Comparison of ENCODE assay signal across 17 mouse cellular contexts in genomic region chr9:115611713-115612112, GRCm38 (mm10).
A peak's percentile ranks its signal among the peaks of the same experiment; 100 is the strongest.
DNase-seq lines count a peak whose midpoint lies in the region; ATAC-seq and TF ChIP-seq lines count a peak whose summit lies in the region.
"Had no signal": no experiment of that assay in that cellular context is flagged by ENCODE, and none has a peak within 500 bp of the region (broad histone marks: within the 10 kb centered on the region; RNA-seq: fewer than 3 reads in every experiment).

No protein-coding gene starts in this region.

- H3K4me1 ChIP-seq in liver, adult 2 months (ENCODE audit: control insufficient read depth, insufficient read depth, low read length): no peaks in the 10 kb centered on the region
- peaks cover 29% of the 10 kb centered on the region for H3K4me1 ChIP-seq in liver, embryonic 12.5 days
- peaks cover 45% of the 10 kb centered on the region for H3K4me1 ChIP-seq in thymus, adult 2 months (replicated peaks; ENCODE audit: control insufficient read depth, insufficient read depth, low read length)
- H3K4me1 ChIP-seq: midbrain, embryonic 13.5 days; neural tube, embryonic 13.5 days had no signal

- no peak overlapping the region for H3K4me3 ChIP-seq in liver, adult 2 months (ENCODE audit: insufficient read depth, low read depth, low read length)
- H3K4me3 ChIP-seq in liver, embryonic 12.5 days: no peak overlapping the region
- H3K4me3 ChIP-seq in thymus, adult 2 months (ENCODE audit: control insufficient read depth, insufficient read depth, low read length): peak overlapping the region; percentile 0; the same call in 1 of the 2 replicates
- H3K4me3 ChIP-seq: hindbrain, embryonic 10.5 days; limb, embryonic 13.5 days; midbrain, embryonic 13.5 days; neural tube, embryonic 13.5 days had no signal

- no peak for ATAC-seq in liver, embryonic 12.5 days
- ATAC-seq in CD4-positive, CD25-positive, alpha-beta regulatory T cell, adult 4 months: peak; percentile 82
- ATAC-seq: forebrain, postnatal 0 days; midbrain, embryonic 13.5 days had no signal

- WGBS in liver, adult 2 months: 86% methylated on average over 5 of the region's 5 CpGs
- 44% methylated on average over 5 of the region's 5 CpGs for WGBS in liver, embryonic 12.5 days (ENCODE audit: insufficient replicate concordance)
- WGBS in thymus, adult 2 months: 4% methylated on average over 5 of the region's 5 CpGs

- no peaks in the 10 kb centered on the region for H3K36me3 ChIP-seq in liver, adult 2 months (ENCODE audit: control insufficient read depth, insufficient read depth, low read length)
- H3K36me3 ChIP-seq in liver, embryonic 12.5 days: no peaks in the 10 kb centered on the region
- H3K36me3 ChIP-seq in thymus, adult 2 months (ENCODE audit: control insufficient read depth, insufficient read depth, low read length): no peaks in the 10 kb centered on the region
- H3K36me3 ChIP-seq: hindbrain, embryonic 10.5 days; limb, embryonic 13.5 days; midbrain, embryonic 13.5 days; neural tube, embryonic 13.5 days had no signal

- no peaks in the 10 kb centered on the region for H3K79me2 ChIP-seq in liver, adult 2 months (ENCODE audit: control insufficient read depth, insufficient read depth, low read length)

- H3K27ac ChIP-seq in liver, adult 2 months (replicated peaks; ENCODE audit: insufficient read depth, low read depth, low read length): no peak overlapping the region
- H3K27ac ChIP-seq in liver, embryonic 12.5 days: no peak overlapping the region
- H3K27ac ChIP-seq in thymus, adult 2 months (ENCODE audit: control insufficient read depth, insufficient read depth, low read length): peak overlapping the region; percentile 62
- H3K27ac ChIP-seq: hindbrain, embryonic 10.5 days; limb, embryonic 13.5 days; midbrain, embryonic 13.5 days; neural tube, embryonic 13.5 days had no signal

- no peaks in the 10 kb centered on the region for H3K9me3 ChIP-seq in liver, embryonic 12.5 days (replicated peaks)
- H3K9me3 ChIP-seq: hindbrain, embryonic 10.5 days; limb, embryonic 13.5 days; midbrain, embryonic 13.5 days; neural tube, embryonic 13.5 days had no signal

- TF ChIP-seq CTCF in liver, adult 2 months (IDR thresholded peaks at IDR 0.05; ENCODE audit: low read depth, low read length): no peak
- TF ChIP-seq CTCF in thymus, adult 2 months (IDR thresholded peaks at IDR 0.05; ENCODE audit: borderline replicate concordance, control insufficient read depth, extremely low read depth, insufficient read depth, low read length, poor library complexity): no peak

- TF ChIP-seq POLR2A in liver, adult 2 months (IDR thresholded peaks at IDR 0.05; ENCODE audit: extremely low read depth, insufficient read depth, low read length): no peak
- TF ChIP-seq POLR2A in thymus, adult 2 months (IDR thresholded peaks at IDR 0.05; ENCODE audit: control insufficient read depth, extremely low read depth, insufficient read depth, low read length, poor library complexity): no peak

- H3K27me3 ChIP-seq in liver, adult 2 months (ENCODE audit: control insufficient read depth, insufficient read depth, low read length): no peaks in the 10 kb centered on the region
- H3K27me3 ChIP-seq in liver, embryonic 12.5 days (replicated peaks): no peaks in the 10 kb centered on the region
- H3K27me3 ChIP-seq in thymus, adult 2 months (ENCODE audit: control insufficient read depth, insufficient read depth, low read length): no peaks in the 10 kb centered on the region
- H3K27me3 ChIP-seq: limb, embryonic 13.5 days; midbrain, embryonic 13.5 days; neural tube, embryonic 13.5 days had no signal

- peak; percentile 4 for DNase-seq in liver, adult 2 months (ENCODE audit: extremely low read depth, low read depth, low spot score)
- DNase-seq in induced T-regulatory cell, adult 2 months (ENCODE audit: low read depth): peak; percentile 82
- DNase-seq in thymus, adult 2 months: peak; percentile 62
- no peak for DNase-seq in ovary, postnatal 14 days (ENCODE audit: low spot score)
- DNase-seq in lung, adult 18-20 months: no peak
- DNase-seq in cerebellum, postnatal 25 days: no peak
- DNase-seq: cerebellum, adult 9-10 months; forebrain, postnatal 0 days; gastrocnemius, postnatal 10 days; kidney, adult 8-10 months had no signal

- no peak overlapping the region for H3K9ac ChIP-seq in liver, adult 2 months (ENCODE audit: low read depth, low read length)
- no peak overlapping the region for H3K9ac ChIP-seq in liver, embryonic 12.5 days
- H3K9ac ChIP-seq: forebrain, postnatal 0 days; limb, embryonic 13.5 days; midbrain, embryonic 13.5 days; neural tube, embryonic 13.5 days had no signal

- no peak overlapping the region for H3K4me2 ChIP-seq in liver, embryonic 12.5 days
- H3K4me2 ChIP-seq: heart, embryonic 11.5 days; limb, embryonic 13.5 days; midbrain, embryonic 13.5 days; neural tube, embryonic 13.5 days had no signal

Comparison
In these comparisons a context has a peak if more than half of its experiments do, and no peak if none do; other contexts are left out.
1. DNase-seq: peak in liver, adult 2 months (single experiment), induced T-regulatory cell, adult 2 months (single experiment) and thymus, adult 2 months (single experiment); none in ovary, postnatal 14 days (single experiment), lung, adult 18-20 months (0 of 2) and cerebellum, postnatal 25 days (0 of 2).